Mouse (Mus musculus): ENCODE results near the gene Uhrf1bp1. TPM values are rescaled to one million over a fixed set of nuclear protein-coding genes. Genes with fewer than 3 reads are reported as not detected.

Gene Uhrf1bp1
- polyA plus RNA-seq, 1 experiment from 2014 or later: 4.9 TPM

DNA sequence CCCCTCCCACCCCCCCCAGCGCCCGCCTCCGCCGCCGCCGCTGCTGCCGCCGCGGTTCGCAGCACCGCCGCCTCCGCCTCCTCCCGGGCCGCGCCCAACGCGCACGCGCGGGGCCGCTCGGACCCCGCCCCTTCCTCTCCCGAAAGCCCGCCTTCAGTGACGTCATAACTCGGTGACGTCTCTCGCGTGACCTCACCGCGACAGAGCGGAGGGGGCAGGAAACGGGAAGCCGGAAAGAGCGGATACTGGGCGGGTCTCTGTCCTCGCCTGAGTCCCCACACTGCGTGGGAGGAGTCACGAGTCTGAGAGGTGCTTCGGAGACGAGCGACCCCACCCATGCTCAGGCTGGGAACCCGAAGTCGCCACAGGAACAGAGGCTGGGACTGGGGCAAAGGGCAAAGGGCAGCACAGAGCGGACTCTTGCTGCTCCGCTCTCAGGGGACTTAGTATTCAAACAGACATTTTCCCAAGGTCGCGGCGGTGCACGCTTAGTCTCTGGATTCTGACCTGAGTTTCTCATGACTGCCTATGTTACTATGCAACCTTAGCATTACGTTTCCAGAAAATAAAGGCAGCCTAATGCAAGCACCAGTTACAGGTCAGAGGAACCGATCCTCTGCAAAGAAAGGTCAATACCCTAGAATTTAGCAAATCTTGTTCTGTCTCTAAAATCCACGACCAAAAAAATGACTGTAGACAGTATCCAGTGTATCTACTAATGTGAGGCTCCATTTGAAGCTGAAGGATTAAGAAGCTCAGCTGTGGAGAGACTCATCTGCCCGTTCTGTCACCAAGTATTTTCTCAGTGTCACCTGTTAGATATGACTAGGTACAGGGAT, 35.5 kb upstream of the Uhrf1bp1 start, which contains the start of gene D17Wsu92e:
TSS of gene D17Wsu92e (minus strand) at position 81 of the 839 bp plus-strand sequence.
- WGBS: 2% methylated on average over 49 of the region's 56 CpGs
- Histone ChIP-seq H3K36me3 (ENCODE audit: control insufficient read depth, insufficient read depth, low read length) (no peaks in the 10 kb centered on the region), H3K4me3 (ENCODE audit: low read depth, low read length) (peak within 1 kb of the TSS; percentile 68), H3K27ac (ENCODE audit: low read depth, low read length) (peak within 1 kb of the TSS; percentile 78), H3K4me1 (replicated peaks; ENCODE audit: control insufficient read depth, insufficient read depth, low read length) (peaks cover 3% of the 10 kb centered on the region), H3K9me3 (ENCODE audit: control insufficient read depth, low read length) (no peaks in the 10 kb centered on the region), H3K4me2 (replicated peaks; ENCODE audit: low read depth, low read length) (peak within 1 kb of the TSS; percentile 67), H3K9ac (ENCODE audit: low read depth, low read length) (peak within 1 kb of the TSS; percentile 78), H3K27me3 (ENCODE audit: control insufficient read depth, insufficient read depth, low read length) (no peaks in the 10 kb centered on the region)
- ATAC-seq (ENCODE audit: low FRiP score): peak; percentile 97
- peak; percentile 100 for DNase-seq (ENCODE audit: low spot score)

DNA sequence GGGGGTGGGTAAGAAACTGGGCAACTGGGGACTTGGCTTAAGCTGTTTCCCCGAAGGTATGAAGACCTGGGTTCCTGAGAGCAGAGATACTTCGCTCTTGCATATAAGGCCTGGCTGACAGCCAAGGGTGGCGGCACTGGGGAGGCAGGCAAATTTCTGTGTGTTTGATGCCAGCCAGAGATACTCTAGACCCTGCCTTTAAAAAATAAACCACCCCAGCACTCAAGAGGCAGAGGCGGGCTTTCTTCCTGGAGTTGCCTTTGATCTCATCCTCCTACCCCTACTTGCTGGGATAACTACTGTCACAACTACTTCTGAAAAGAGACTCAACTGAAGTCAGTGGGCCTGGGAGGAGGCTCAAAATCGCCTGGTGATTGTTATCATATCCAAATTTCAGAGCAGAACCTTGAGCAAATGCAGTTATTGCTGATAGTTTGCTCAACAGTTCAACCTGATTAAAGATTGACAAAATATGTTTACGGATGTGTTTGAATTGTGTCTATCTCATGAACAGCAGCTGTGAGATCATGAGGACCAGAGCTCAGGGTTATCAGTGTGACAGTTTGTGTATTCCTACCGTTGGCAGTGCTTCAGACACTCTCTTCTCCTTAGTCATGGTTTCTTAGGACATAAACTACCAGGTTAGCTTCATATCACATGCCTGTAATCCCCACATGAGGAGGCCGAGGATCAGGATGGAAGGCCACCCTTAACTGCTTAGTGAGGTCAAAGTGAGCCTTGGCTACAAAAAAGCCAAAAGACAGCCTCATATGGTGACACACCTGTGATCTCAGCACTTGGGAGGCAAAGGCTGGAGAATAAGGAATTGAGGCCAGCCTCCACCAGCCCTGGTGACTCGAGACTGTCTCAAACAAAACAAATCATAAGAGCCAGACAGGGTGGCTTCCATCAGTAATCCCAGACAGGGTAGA, 34.6 kb upstream of the Uhrf1bp1 start:
- peak overlapping the region; percentile 68 for H3K4me3 ChIP-seq (ENCODE audit: low read depth, low read length)
- DNase-seq (ENCODE audit: low spot score) (no peak), ATAC-seq (ENCODE audit: low FRiP score) (no peak)
- H3K27ac ChIP-seq (ENCODE audit: low read depth, low read length): peak overlapping the region; percentile 74; the same call in 1 of the 2 replicates
- H3K4me1 ChIP-seq (replicated peaks; ENCODE audit: control insufficient read depth, insufficient read depth, low read length): peaks cover 3% of the 10 kb centered on the region
- H3K4me2 ChIP-seq (replicated peaks; ENCODE audit: low read depth, low read length): peak overlapping the region; percentile 67
- 71% methylated on average over 9 of the region's 9 CpGs for whole genome bisulfite sequencing
- no peaks in the 10 kb centered on the region for H3K9me3 ChIP-seq (ENCODE audit: control insufficient read depth, low read length)
- no peaks in the 10 kb centered on the region for H3K27me3 ChIP-seq (ENCODE audit: control insufficient read depth, insufficient read depth, low read length)
- H3K36me3 ChIP-seq (ENCODE audit: control insufficient read depth, insufficient read depth, low read length): no peaks in the 10 kb centered on the region
- no peak overlapping the region for H3K9ac ChIP-seq (ENCODE audit: low read depth, low read length)

DNA sequence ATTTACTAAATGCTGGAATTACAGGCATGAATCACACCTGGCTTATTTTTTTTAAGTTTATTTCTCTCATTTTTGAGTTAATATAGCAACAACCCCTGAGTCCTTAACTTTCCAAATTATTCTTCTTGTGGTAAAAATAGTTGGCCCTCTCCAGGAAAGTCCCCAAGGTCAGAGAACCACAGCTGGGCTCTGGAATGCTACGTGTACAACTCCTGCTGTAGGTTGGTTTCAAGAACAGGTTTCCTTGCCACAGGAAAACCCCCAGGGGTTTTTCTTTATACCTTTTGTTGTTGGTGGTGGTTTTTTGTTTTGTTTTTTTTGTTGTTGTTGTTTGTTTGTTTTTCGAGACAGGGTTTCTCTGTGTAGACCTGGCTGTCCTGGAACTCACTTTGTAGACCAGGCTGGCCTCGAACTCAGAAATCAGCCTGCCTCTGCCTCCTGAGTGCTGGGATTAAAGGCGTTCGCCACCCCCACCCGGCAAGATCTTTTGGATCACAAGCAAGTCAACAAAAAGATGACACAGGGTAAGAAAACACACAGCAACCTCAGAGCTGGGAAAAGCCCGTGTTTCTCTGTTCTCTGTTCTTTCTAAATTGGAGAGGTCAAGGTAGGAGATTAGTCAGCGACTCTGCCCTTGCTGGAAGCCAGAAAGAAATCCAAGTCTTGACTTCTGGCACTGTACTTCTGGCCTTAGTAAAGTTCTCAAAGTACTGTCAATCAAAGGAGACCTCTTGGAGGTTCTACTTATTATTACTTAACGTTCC, 32.9 kb upstream of the Uhrf1bp1 start:
- no peak overlapping the region for H3K9ac ChIP-seq (ENCODE audit: low read depth, low read length)
- no peak overlapping the region for H3K27ac ChIP-seq (ENCODE audit: low read depth, low read length)
- H3K4me1 ChIP-seq (replicated peaks; ENCODE audit: control insufficient read depth, insufficient read depth, low read length): peaks cover 3% of the 10 kb centered on the region
- H3K27me3 ChIP-seq (ENCODE audit: control insufficient read depth, insufficient read depth, low read length): no peaks in the 10 kb centered on the region
- H3K4me3 ChIP-seq (ENCODE audit: low read depth, low read length): no peak overlapping the region
- 82% methylated on average over 9 of the region's 9 CpGs for WGBS
- H3K9me3 ChIP-seq (ENCODE audit: control insufficient read depth, low read length): no peaks in the 10 kb centered on the region
- H3K36me3 ChIP-seq (ENCODE audit: control insufficient read depth, insufficient read depth, low read length): no peaks in the 10 kb centered on the region
- no peak overlapping the region for H3K4me2 ChIP-seq (replicated peaks; ENCODE audit: low read depth, low read length)
- DNase-seq (ENCODE audit: low spot score) (no peak), ATAC-seq (ENCODE audit: low FRiP score) (no peak)

DNA sequence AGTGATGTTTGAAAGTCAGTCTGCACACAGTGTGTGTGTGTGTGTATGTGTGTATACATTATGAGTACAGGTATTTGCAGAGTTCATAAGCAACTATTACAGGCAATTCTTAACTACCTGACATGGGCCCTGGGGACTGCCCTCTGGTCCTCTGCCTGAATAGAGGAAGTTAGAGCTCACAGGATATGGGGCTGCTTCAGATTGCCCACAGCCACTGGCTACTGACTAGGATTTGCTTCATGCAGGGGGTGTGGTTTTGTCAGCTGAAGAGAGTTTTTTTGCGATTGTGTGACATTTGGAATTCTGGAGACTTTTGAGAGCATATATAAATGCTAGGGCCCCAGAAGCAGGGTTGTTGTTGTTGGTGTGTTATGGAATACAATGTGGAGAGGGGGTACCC, 31.3 kb upstream of the Uhrf1bp1 start:
- DNase-seq (ENCODE audit: low spot score): no peak
- H3K27ac ChIP-seq (ENCODE audit: low read depth, low read length): no peak overlapping the region
- WGBS: 80% methylated on average over 1 of the region's 1 CpGs

DNA sequence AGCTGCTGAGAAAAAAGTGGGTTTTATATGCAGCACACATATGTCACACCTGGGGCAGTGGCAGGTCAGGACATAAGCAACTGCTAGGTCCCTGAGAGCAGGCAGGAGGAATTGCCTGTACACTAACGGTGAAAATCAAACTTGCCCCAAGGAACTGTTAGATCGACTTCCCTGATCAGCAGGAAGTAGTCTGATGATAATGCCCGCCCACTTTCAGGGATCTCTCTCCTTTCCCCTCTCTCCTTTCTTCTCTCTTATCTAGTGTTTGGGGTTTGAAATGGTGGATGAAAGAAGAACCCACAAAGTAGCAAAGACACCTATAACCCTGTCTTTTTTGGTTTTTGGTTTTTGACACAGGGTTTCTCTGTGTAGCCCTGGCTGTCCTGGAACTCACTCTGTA, 30.7 kb upstream of the Uhrf1bp1 start:
- Histone ChIP-seq H3K9me3 (ENCODE audit: control insufficient read depth, low read length) (no peaks in the 10 kb centered on the region), H3K4me3 (ENCODE audit: low read depth, low read length) (no peak overlapping the region), H3K27ac (ENCODE audit: low read depth, low read length) (no peak overlapping the region), H3K4me2 (replicated peaks; ENCODE audit: low read depth, low read length) (no peak overlapping the region), H3K36me3 (ENCODE audit: control insufficient read depth, insufficient read depth, low read length) (no peaks in the 10 kb centered on the region), H3K9ac (ENCODE audit: low read depth, low read length) (no peak overlapping the region), H3K27me3 (ENCODE audit: control insufficient read depth, insufficient read depth, low read length) (no peaks in the 10 kb centered on the region), H3K4me1 (replicated peaks; ENCODE audit: control insufficient read depth, insufficient read depth, low read length) (no peaks in the 10 kb centered on the region; the same call in 1 of the 2 replicates)
- no peak for DNase-seq (ENCODE audit: low spot score)
- 40% methylated on average over 3 of the region's 3 CpGs for WGBS
- ATAC-seq (ENCODE audit: low FRiP score): no peak

More for the DNA sequence above, 31.3 kb upstream of the Uhrf1bp1 start:
- ATAC-seq (ENCODE audit: low FRiP score): no peak
- no peak overlapping the region for H3K4me3 ChIP-seq (ENCODE audit: low read depth, low read length)
- H3K9ac ChIP-seq (ENCODE audit: low read depth, low read length): no peak overlapping the region
- no peaks in the 10 kb centered on the region for H3K9me3 ChIP-seq (ENCODE audit: control insufficient read depth, low read length)
- no peak overlapping the region for H3K4me2 ChIP-seq (replicated peaks; ENCODE audit: low read depth, low read length)
- H3K36me3 ChIP-seq (ENCODE audit: control insufficient read depth, insufficient read depth, low read length): no peaks in the 10 kb centered on the region
- no peaks in the 10 kb centered on the region; the same call in 1 of the 2 replicates for H3K4me1 ChIP-seq (replicated peaks; ENCODE audit: control insufficient read depth, insufficient read depth, low read length)
- H3K27me3 ChIP-seq (ENCODE audit: control insufficient read depth, insufficient read depth, low read length): no peaks in the 10 kb centered on the region

DNA sequence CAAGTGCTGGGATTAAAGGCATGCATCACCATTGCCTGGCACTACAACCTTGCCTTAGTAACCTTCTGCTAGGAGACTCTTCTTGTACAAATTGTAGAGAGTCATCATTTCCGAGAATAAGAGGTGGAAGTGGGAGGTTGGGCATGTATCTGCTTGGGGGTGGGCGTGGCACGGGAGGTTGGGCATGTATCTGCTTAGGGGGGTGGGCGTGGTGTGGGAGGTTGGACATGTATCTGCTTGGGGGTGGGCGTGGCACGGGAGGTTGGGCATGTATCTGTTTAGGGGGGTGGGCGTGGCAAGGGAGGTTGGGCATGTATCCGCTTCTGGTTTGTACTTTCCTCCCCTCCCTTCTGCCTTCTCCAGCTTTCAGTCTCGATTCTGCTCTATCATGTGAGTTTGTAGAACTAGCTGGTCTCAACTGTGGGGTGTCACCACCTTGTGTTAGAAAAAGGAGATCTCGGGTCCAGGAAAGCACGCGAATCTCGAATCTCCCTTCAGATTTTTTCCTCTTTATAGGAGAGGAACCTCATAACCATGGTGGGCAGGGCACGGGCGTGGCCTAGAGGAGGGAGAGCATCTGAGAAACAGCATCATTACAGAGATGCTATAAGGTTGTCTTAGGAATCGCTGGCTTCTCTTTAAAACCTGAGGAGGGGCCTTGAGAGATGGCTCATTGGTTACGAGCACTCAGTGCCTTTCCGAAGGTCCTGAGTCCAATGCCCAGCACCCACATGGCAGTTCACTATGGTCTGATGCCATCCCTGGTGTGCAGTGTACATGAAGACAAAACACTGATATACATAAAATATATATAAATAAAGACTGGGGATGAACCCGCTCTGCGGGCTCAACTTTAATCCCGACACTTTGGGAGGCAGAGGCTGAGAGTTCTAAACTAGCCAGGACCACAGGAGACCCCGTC, 30.0 kb upstream of the Uhrf1bp1 start:
- peak; percentile 72 for DNase-seq (ENCODE audit: low spot score)
- WGBS: 4% methylated on average over 22 of the region's 22 CpGs
- peak; percentile 64 for ATAC-seq (ENCODE audit: low FRiP score)
- Histone ChIP-seq H3K9ac (ENCODE audit: low read depth, low read length) (no peak overlapping the region; the same call in 1 of the 2 replicates), H3K27me3 (ENCODE audit: control insufficient read depth, insufficient read depth, low read length) (no peaks in the 10 kb centered on the region), H3K9me3 (ENCODE audit: control insufficient read depth, low read length) (no peaks in the 10 kb centered on the region), H3K4me3 (ENCODE audit: low read depth, low read length) (peak overlapping the region; percentile 6; the same call in 1 of the 2 replicates), H3K36me3 (ENCODE audit: control insufficient read depth, insufficient read depth, low read length) (no peaks in the 10 kb centered on the region), H3K4me2 (replicated peaks; ENCODE audit: low read depth, low read length) (peak overlapping the region; percentile 45), H3K4me1 (replicated peaks; ENCODE audit: control insufficient read depth, insufficient read depth, low read length) (no peaks in the 10 kb centered on the region; the same call in 1 of the 2 replicates), H3K27ac (ENCODE audit: low read depth, low read length) (peak overlapping the region; percentile 11; the same call in 1 of the 2 replicates)

DNA sequence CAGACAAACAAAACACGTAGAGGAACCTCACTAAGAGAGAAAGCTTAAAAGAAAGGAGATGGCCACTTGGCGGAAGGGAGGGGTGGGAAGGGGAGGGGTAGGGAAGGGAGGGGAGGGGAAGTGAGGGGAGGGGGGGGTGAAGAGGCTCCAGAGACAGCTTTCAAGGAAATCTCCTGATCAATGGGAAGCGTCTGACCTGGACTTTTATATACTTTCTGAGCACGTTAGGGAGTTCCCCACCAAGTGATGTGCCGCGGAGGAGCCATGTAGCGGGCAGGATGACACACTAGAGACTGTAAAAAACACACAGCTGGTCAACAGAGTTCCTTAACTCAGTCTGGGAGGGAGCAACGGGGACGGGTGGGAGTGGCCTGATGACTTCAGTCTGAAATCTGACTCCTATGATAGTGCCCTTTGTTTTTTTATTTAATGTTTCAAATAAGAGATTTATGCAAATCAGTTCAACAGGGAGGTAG, 29.3 kb upstream of the Uhrf1bp1 start:
- under 1% methylated on average over 7 of the region's 9 CpGs for WGBS
- H3K27me3 ChIP-seq (ENCODE audit: control insufficient read depth, insufficient read depth, low read length): no peaks in the 10 kb centered on the region
- H3K4me3 ChIP-seq (ENCODE audit: low read depth, low read length): no peak overlapping the region
- DNase-seq (ENCODE audit: low spot score) (peak; percentile 55), ATAC-seq (ENCODE audit: low FRiP score) (peak; percentile 67; the same call in 1 of the 2 replicates)
- H3K9ac ChIP-seq (ENCODE audit: low read depth, low read length): no peak overlapping the region
- no peak overlapping the region for H3K27ac ChIP-seq (ENCODE audit: low read depth, low read length)
- no peaks in the 10 kb centered on the region for H3K36me3 ChIP-seq (ENCODE audit: control insufficient read depth, insufficient read depth, low read length)
- no peaks in the 10 kb centered on the region for H3K4me1 ChIP-seq (replicated peaks; ENCODE audit: control insufficient read depth, insufficient read depth, low read length)
- H3K4me2 ChIP-seq (replicated peaks; ENCODE audit: low read depth, low read length): peak overlapping the region; percentile 45
- no peaks in the 10 kb centered on the region for H3K9me3 ChIP-seq (ENCODE audit: control insufficient read depth, low read length)
